Mouse (Mus musculus): Measurements from ENCODE around the gene Acadsb.

The Acadsb gene

DNA sequence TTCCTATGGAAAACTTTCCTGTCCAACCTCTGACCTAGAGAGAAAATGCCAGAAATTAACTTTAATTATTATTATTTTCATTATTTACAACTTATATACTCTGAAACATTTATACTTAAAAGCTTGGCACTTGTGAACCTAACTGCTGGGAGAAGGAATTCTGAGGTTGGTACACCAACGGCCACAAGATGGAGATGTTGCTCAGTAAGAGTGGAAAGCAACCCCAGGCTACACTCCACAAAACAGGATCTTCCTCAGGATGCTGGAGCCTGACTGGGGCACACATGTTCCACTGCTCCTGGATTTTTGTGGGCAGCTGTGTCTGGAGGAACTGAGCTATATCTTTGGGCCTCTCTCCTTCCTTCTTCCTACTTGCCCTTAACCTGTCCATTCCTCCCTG, 21.8 kb downstream of the Acadsb start:
- TF ChIP-seq GATA4 (IDR thresholded peaks at IDR 0.05; ENCODE audit: insufficient replicate concordance, low read length): no peak

DNA sequence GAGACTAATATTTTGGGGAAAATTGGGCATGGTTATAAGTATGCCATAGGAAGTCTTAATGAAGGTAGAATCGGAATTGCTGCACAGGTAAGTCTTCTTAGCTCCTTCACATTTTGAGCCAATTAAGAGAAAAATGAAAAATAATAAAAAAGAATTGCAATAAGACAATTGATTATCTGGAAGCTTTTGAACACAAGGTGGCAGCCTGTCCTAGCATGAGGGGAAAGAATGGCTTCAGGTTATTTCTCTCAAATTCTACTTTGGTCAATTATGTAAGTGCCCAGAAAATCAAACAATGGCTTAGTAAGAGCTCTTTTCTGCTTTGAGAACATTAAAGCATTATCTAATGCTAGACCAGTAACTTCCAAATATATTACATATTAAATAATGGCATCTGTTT, 23.9 kb downstream of the Acadsb start:
- TF ChIP-seq GATA4 (IDR thresholded peaks at IDR 0.05; ENCODE audit: insufficient replicate concordance, low read length): no peak

DNA sequence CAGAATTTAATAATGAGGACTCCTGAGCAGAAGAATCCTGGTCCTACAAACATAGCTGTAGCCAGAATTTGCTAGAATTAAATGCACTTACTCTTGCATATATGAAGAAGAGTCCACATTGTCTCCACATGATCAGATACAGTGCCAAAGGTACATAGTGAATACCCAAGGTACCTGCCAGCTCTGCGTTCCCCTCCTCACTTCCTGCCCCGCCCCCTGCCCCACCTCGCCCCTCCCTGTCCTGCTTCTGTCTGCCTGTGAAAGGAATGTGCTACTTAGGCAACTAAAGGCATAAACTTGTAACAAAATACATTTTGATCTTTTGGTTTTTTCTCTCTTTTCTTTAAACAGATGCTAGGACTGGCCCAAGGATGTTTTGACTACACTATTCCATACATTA, 26.6 kb downstream of the Acadsb start:
- TF ChIP-seq GATA4 (IDR thresholded peaks at IDR 0.05; ENCODE audit: insufficient replicate concordance, low read length): no peak

DNA sequence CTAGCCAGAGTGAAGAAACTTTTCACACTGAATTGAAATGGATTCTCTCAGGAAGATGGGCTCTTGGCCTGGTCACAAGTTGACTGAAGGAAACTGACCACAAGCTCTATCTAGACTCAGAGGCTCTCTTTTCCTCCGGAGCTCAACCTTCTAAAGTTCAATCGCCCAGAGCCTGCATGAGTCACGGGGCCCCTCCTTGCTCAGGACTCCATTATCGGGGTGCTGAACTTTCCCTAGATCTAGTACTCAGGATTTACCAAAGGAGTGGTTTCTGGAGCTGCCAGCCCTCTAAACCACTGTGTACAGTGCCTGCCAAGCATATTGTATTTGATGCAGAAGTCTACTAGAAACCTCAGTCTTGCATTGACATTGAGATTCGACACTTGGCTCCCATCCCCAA, 46.3 kb downstream of the Acadsb start:
- no peak for TF ChIP-seq GATA4 (IDR thresholded peaks at IDR 0.05; ENCODE audit: insufficient replicate concordance, low read length)

DNA sequence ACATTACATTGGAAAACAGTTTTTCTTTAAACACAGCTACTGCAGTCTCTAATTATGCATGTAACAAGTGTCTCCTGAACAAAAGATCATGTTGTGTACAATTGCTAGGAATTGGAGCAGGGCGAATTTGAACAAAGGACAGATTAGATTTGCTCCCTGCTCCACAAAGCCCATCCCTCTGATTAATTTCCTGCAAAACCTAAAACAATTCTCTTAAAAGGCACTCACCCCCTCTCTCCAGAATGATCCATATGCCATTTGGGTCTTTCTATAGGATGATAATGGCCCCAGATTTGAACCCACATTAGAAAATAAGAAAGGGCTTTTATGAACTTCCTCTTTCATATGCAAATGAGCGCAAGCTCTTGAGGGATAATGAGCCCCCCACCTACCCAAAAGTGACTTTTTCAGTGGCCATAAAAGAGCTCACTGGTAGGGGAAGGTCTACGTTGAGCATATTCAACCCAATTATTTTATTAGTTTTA, 54.8 kb downstream of the Acadsb start:
- TF ChIP-seq GATA4 (IDR thresholded peaks at IDR 0.05; ENCODE audit: insufficient replicate concordance, low read length): no peak

DNA sequence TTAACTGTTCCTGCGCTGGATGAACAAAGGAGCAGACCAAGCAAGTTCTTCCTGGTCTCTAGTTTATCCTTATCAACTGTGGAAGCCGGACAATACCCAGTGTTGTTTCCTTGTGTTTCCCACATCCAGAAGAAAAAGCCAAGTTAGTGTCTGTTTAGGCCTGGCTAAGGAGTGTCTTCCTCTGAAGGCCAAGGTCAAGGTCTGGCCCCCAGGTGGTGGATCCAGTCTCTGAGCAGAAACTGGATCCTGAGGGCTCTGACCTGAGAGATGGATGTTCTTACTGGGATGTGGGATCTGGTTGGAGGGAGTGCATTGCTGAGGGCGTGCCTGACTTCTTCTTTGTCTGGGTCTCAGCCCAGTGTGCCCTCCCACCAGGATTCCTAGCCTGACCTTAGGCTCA, 55.3 kb downstream of the Acadsb start:
- TF ChIP-seq GATA4 (IDR thresholded peaks at IDR 0.05; ENCODE audit: insufficient replicate concordance, low read length): no peak

DNA sequence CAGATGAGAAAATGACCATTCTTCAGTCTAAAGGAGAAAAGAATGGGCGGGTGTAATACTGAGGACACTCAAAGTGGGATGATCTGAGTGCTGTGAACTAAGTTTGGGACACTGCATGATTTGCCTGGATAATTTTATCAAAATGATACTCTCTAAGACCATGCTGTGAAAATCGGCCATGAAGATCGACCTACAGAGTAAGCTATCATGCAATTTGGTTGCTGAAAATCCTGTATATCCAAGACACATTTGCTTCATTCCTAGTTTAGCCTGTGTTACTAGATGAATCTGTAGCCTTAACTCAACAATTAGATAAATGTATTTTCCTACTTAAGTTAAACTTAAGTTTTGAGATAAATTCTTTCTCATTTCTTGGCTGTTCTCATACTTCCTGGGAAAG, 56.9 kb downstream of the Acadsb start:
- no peak for TF ChIP-seq GATA4 (IDR thresholded peaks at IDR 0.05; ENCODE audit: insufficient replicate concordance, low read length)

DNA sequence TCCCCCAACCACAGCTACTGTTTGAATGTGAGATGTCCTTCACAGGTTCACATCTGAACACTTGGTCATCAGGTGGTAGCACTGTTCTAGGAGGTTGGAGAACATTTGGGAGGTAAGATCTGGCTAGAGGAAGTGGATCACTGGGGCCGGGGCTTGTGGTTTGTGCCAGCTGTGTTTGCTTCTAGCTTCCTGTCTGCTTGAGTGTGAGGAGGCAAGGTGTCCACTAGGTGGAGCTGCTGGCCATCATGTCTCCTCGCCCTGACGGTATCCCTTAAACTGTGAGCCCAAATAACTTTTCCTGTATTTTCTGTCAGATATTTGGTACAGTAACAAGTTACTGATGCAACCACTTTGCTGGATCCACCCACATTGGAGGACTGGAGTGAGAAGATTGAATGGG, 59.1 kb downstream of the Acadsb start:
- no peak for TF ChIP-seq GATA4 (IDR thresholded peaks at IDR 0.05; ENCODE audit: insufficient replicate concordance, low read length)

DNA sequence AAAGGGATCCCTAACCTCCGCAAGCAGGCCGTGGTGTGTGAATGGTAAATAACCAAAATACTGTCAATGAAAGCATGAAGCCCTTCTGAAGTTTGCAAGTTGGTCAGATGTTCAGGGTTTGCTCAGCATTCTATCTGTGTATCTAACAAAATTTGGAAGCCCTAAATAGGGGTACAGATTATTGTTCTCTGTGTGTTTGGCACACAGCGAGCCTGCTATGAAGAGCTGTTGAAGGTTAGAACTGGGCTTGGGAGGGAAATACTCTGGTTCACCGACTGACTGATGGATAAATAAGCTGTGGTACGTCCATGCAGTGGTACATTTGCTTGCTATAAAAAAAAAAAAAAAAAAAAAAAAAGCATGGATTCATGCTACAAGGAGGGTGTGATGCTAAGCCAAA, 61.1 kb downstream of the Acadsb start:
- no peak for TF ChIP-seq GATA4 (IDR thresholded peaks at IDR 0.05; ENCODE audit: insufficient replicate concordance, low read length)

DNA sequence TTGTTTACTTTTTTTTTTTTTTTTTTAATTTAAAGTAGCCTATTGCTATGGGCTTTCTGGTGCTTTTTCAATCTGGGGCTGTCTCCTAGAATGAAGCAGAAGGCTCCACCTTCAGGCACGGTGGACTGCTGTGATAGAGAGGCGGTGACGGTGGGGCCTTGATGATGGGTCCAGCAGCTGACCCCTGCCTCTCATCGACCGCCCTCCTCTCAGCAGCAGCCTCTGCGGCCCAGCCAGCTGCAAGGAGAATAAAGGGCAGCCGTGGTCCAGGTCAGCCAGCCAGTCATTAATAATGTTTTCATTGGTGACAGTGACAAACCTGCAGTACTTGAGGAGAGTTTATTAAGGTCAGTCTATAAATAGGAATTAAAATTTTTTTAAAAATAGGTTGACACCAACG, 66.7 kb downstream of the Acadsb start:
- no peak for TF ChIP-seq GATA4 (IDR thresholded peaks at IDR 0.05; ENCODE audit: insufficient replicate concordance, low read length)

DNA sequence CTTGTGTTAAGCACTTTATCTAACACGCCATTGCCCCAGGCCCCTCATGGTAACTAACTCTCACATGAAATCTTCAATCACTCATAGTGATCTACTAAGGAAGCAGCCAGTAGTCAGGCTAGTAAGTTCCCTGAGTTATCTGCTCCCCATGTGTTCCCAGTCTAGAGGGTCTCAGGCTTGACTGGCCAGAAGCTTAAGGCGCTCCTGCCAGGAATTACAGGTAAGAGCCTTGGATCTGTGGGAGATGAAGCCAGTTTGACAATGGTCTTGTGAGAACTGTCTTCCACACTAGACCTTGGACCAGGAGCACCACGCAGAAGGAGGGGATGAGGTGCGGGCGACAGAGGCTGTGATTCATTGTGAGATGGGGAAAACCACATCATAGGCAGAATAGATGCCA, 68.0 kb downstream of the Acadsb start:
- no peak for TF ChIP-seq GATA4 (IDR thresholded peaks at IDR 0.05; ENCODE audit: insufficient replicate concordance, low read length)
